Mouse (Mus musculus) MEL (cell line): Measurements from ENCODE around the gene Fam178b.

Experiments used
- BHLHE40 ChIP-seq: IDR thresholded peaks from 2 replicates; pipeline ENCODE4 v1.6.1; 2012; ENCODE audit warnings: low read depth, mild to moderate bottlenecking, inconsistent platforms, low read length, improper control_type of control experiment, borderline replicate concordance
- CTCF ChIP-seq, 3 experiments: IDR thresholded peaks in 2 of 3; conservative IDR thresholded peaks in 1 of 3; 2 replicates each; pipeline ENCODE4 v1.5.1; 2011 to 2012; ENCODE audit warnings: low read length in 3 of 3, low read depth in 2 of 3, mild to moderate bottlenecking in 2 of 3, improper control_type of control experiment in 1 of 3, inconsistent platforms in 1 of 3, mixed read lengths in 1 of 3, moderate library complexity in 1 of 3; ENCODE audit not compliant: control insufficient read depth in 1 of 3, insufficient read depth in 1 of 3, poor library complexity in 1 of 3, severe bottlenecking in 1 of 3
- GATA1 ChIP-seq: IDR thresholded peaks from 2 replicates; pipeline ENCODE4 v1.6.1; 2011; ENCODE audit warnings: low read depth, low read length, improper control_type of control experiment
- JUND ChIP-seq: IDR thresholded peaks from 2 replicates; pipeline ENCODE4 v1.6.1; 2011; ENCODE audit warnings: low read depth, mild to moderate bottlenecking, improper control_type of control experiment, low read length
- MEF2A ChIP-seq: IDR thresholded peaks from 2 replicates; pipeline ENCODE4 v1.6.1; 2014; ENCODE audit warnings: low read depth, mild to moderate bottlenecking, inconsistent platforms, low read length, improper control_type of control experiment; ENCODE audit not compliant: poor library complexity, insufficient replicate concordance, severe bottlenecking; ENCODE audit errors: extremely low read depth
- MXI1 ChIP-seq: IDR thresholded peaks from 2 replicates; pipeline ENCODE4 v1.6.1; 2011; ENCODE audit warnings: mild to moderate bottlenecking, low read depth, low read length, improper control_type of control experiment
- NELFE ChIP-seq: IDR thresholded peaks from 2 replicates; pipeline ENCODE4 v1.6.1; 2011; ENCODE audit warnings: low read depth, low read length, improper control_type of control experiment
- NRF1 ChIP-seq: IDR thresholded peaks from 2 replicates; pipeline ENCODE4 v1.6.1; 2014; ENCODE audit warnings: low read depth, mild to moderate bottlenecking, inconsistent platforms, low read length, improper control_type of control experiment, moderate library complexity; ENCODE audit not compliant: poor library complexity, insufficient read depth, severe bottlenecking
- POLR2A ChIP-seq, 2 experiments: IDR thresholded peaks; 2 replicates each; pipeline ENCODE4 v1.6.1; 2011 to 2012; ENCODE audit warnings: low read length in 2 of 2, mild to moderate bottlenecking in 2 of 2, control low read depth in 1 of 2, improper control_type of control experiment in 1 of 2, low read depth in 1 of 2, moderate library complexity in 1 of 2; ENCODE audit not compliant: control insufficient read depth in 1 of 2, insufficient read depth in 1 of 2, poor library complexity in 1 of 2
- RCOR1 ChIP-seq: IDR thresholded peaks from 2 replicates; pipeline ENCODE4 v1.6.1; 2012; ENCODE audit warnings: low read depth, mild to moderate bottlenecking, inconsistent platforms, low read length, improper control_type of control experiment
- ZKSCAN1 ChIP-seq: IDR thresholded peaks from 2 replicates; pipeline ENCODE4 v1.6.1; 2012; ENCODE audit warnings: low read depth, mild to moderate bottlenecking, inconsistent platforms, low read length, improper control_type of control experiment, moderate library complexity

DNA sequence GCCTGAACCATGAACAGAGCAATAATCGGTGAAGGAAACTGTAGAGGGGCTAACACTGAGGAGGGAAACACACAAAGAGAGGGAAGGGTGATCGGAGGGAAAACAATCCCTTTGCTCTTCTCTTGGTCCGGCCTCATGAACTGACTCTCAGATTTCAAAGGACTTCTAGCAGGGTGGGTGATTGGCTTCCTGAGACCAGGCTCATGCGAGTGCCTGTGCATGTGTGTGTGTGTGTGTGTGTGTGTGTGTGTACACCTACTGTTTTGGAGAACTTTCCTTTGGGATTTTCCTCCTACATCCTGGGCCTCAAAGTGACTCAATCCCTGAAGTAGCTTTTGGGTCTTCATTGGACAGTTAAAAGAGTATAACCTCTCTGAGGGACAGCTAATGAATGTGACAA is 96.7 kb downstream of the Fam178b start:
- TF ChIP-seq CTCF (IDR thresholded peaks at IDR 0.05 in 2 of 3, conservative IDR thresholded peaks at IDR 0.05 in 1 of 3; ENCODE audit: control insufficient read depth in 1 of 3, insufficient read depth in 1 of 3, low read depth in 2 of 3, low read length in 3 of 3, poor library complexity in 1 of 3, severe bottlenecking in 1 of 3) = no peak
- TF ChIP-seq BHLHE40 = no peak
- no peak for TF ChIP-seq POLR2A (IDR thresholded peaks at IDR 0.05; ENCODE audit: control insufficient read depth in 1 of 2, insufficient read depth in 1 of 2, low read depth in 1 of 2, low read length in 2 of 2, poor library complexity in 1 of 2)
- TF ChIP-seq NELFE = no peak
- TF ChIP-seq ZKSCAN1 = no peak
- no peak for TF ChIP-seq MXI1
- no peak for TF ChIP-seq NRF1
- TF ChIP-seq RCOR1 = no peak
- no peak for TF ChIP-seq GATA1
- no peak for TF ChIP-seq JUND
- no peak for TF ChIP-seq MEF2A
